Mouse (Mus musculus) right cerebral cortex, postnatal 25 days (tissue): ENCODE results near the gene Tpd52l1.
"Not testable (repeated sequence)": the region's sequence is repeated elsewhere in the genome, so short reads cannot be mapped to it uniquely, and the experiment has no call there.

Source experiments
- DNase-seq: peaks from one replicate; pipeline ENCODE4 v3.0.0; 2022

Tpd52l1 gene

GRCm38 (mm10) chr10:31445291-31446124 is at the start of gene Tpd52l1:
Gene Tpd52l1, minus strand, starts transcription at chr10:31445958.
- DNase-seq = peak; percentile 83

- DNase-seq = no peak
These were observed 48.5 kb upstream of the Tpd52l1 start for GRCm38 (mm10) chr10:31494296-31494695.

- DNase-seq = no peak
These were observed 21.5 kb upstream of the Tpd52l1 start for GRCm38 (mm10) chr10:31467043-31467898.

- DNase-seq = no peak
These were observed 20.2 kb upstream of the Tpd52l1 start for GRCm38 (mm10) chr10:31465840-31466541.

- DNase-seq = no peak
These were observed 19.7 kb upstream of the Tpd52l1 start for GRCm38 (mm10) chr10:31465424-31465823.

GRCm38 (mm10) chr10:31463044-31463443 is 17.3 kb upstream of the Tpd52l1 start:
- DNase-seq = no peak

- DNase-seq = no peak
These were observed 11.0 kb upstream of the Tpd52l1 start for GRCm38 (mm10) chr10:31456806-31457205.

GRCm38 (mm10) chr10:31447083-31447482 is 1.3 kb upstream of the Tpd52l1 start:
- no peak for DNase-seq

GRCm38 (mm10) chr10:31444206-31444605 is 1.6 kb downstream of the Tpd52l1 start:
- DNase-seq = no peak

- no peak for DNase-seq
These were observed 4.3 kb downstream of the Tpd52l1 start for GRCm38 (mm10) chr10:31441491-31441890.

- DNase-seq = no peak
These were observed 9.7 kb downstream of the Tpd52l1 start for GRCm38 (mm10) chr10:31436047-31436446.

GRCm38 (mm10) chr10:31417956-31418355 is 27.8 kb downstream of the Tpd52l1 start:
- DNase-seq = no peak

GRCm38 (mm10) chr10:31392990-31393389 is 52.8 kb downstream of the Tpd52l1 start:
- no peak for DNase-seq

GRCm38 (mm10) chr10:31390777-31391395 is 54.9 kb downstream of the Tpd52l1 start:
- DNase-seq = no peak

- not testable (repeated sequence) for DNase-seq
These were observed 57.2 kb downstream of the Tpd52l1 start for GRCm38 (mm10) chr10:31388566-31388965.

GRCm38 (mm10) chr10:31370200-31370599 is 75.6 kb downstream of the Tpd52l1 start:
- not testable (repeated sequence) for DNase-seq

GRCm38 (mm10) chr10:31359749-31360148 is 86.0 kb downstream of the Tpd52l1 start:
- no peak for DNase-seq

- DNase-seq = no peak
These were observed 90.8 kb downstream of the Tpd52l1 start for GRCm38 (mm10) chr10:31354886-31355461.

GRCm38 (mm10) chr10:31354141-31354540 is 91.6 kb downstream of the Tpd52l1 start:
- DNase-seq = no peak

- DNase-seq = no peak
These were observed 92.8 kb downstream of the Tpd52l1 start for GRCm38 (mm10) chr10:31352845-31353427.

GRCm38 (mm10) chr10:31351056-31351455 is 94.7 kb downstream of the Tpd52l1 start:
- DNase-seq = no peak

GRCm38 (mm10) chr10:31346401-31346800 is 99.4 kb downstream of the Tpd52l1 start:
- no peak for DNase-seq
